Mouse (Mus musculus) heart, postnatal 14 days (tissue): ENCODE measurements around the gene Focad. TPM values are rescaled to one million over a fixed set of nuclear protein-coding genes. Genes with fewer than 3 reads are reported as not detected.
A peak's percentile ranks its signal among the peaks of the same experiment; 100 is the strongest.

Source experiments
- DNase-seq, 2 experiments: peaks; one replicate each; pipeline ENCODE4 v3.0.0; 2021 to 2022
- intact Hi-C: fragments of 180-260 bp; cut with DNase I; formaldehyde crosslinking; loops from one replicate; pipeline ENCODE4 v1.15.1; 2025
- total RNA-seq, 2 experiments: library from RNA; stranded (reverse); gene quantifications; 2 replicates each; pipeline ENCODE4 v1.2.3; 2021

Focad gene
- total RNA-seq, 2 experiments from 2014 or later, result 14.6 to 14.7 TPM

- intact Hi-C loops, result no loop called here
- no peak for DNase-seq
Measured at GRCm38 (mm10) chr4:88201047-88201446, 106.6 kb downstream of the Focad start.

GRCm38 (mm10) chr4:88208676-88209075 is 114.2 kb downstream of the Focad start:
- intact Hi-C loops, result no loop called here
- no peak for DNase-seq

- peak; percentile 9 to 18 for DNase-seq
- intact Hi-C loops, result no loop called here
Measured at GRCm38 (mm10) chr4:88209351-88209814, 115.0 kb downstream of the Focad start.

GRCm38 (mm10) chr4:88210602-88211001 is 116.2 kb downstream of the Focad start:
- intact Hi-C loops, result no loop called here
- DNase-seq, result no peak

- intact Hi-C loops, result no loop called here
- no peak for DNase-seq
Measured at GRCm38 (mm10) chr4:88211200-88211885, 116.9 kb downstream of the Focad start.

GRCm38 (mm10) chr4:88213895-88214294 is 119.5 kb downstream of the Focad start:
- intact Hi-C loops, result no loop called here
- no peak for DNase-seq

- DNase-seq, result no peak
- intact Hi-C loops, result no loop called here
Measured at GRCm38 (mm10) chr4:88218286-88218685, 123.9 kb downstream of the Focad start.

- intact Hi-C loops, result no loop called here
Measured at GRCm38 (mm10) chr4:88218797-88219196, 124.4 kb downstream of the Focad start.

GRCm38 (mm10) chr4:88231375-88231774 is 136.9 kb downstream of the Focad start:
- intact Hi-C loops, result no loop called here
- no peak for DNase-seq

More at GRCm38 (mm10) chr4:88218797-88219196, 124.4 kb downstream of the Focad start:
- DNase-seq, result no peak

GRCm38 (mm10) chr4:88235941-88236340 is 141.5 kb downstream of the Focad start:
- DNase-seq, result no peak
- intact Hi-C loops, result no loop called here

GRCm38 (mm10) chr4:88236926-88237756 is 142.7 kb downstream of the Focad start:
- intact Hi-C loops, result no loop called here
- no peak for DNase-seq

- intact Hi-C loops, result no loop called here
- no peak for DNase-seq
Measured at GRCm38 (mm10) chr4:88238351-88238750, 143.9 kb downstream of the Focad start.

GRCm38 (mm10) chr4:88243834-88244233 is 149.4 kb downstream of the Focad start:
- intact Hi-C loops, result no loop called here
- no peak for DNase-seq

- DNase-seq, result no peak
Measured at GRCm38 (mm10) chr4:88245494-88245893, 151.1 kb downstream of the Focad start.

GRCm38 (mm10) chr4:88261349-88261748 is 166.9 kb downstream of the Focad start:
- no peak for DNase-seq
- intact Hi-C loops, result no loop called here

More at GRCm38 (mm10) chr4:88245494-88245893, 151.1 kb downstream of the Focad start:
- intact Hi-C loops, result no loop called here

- no peak for DNase-seq
- intact Hi-C loops, result no loop called here
Measured at GRCm38 (mm10) chr4:88264536-88264935, 170.1 kb downstream of the Focad start.

- DNase-seq, result no peak
- intact Hi-C loops, result no loop called here
Measured at GRCm38 (mm10) chr4:88270408-88271067, 176.1 kb downstream of the Focad start.

GRCm38 (mm10) chr4:88275571-88276041 is 181.2 kb downstream of the Focad start:
- intact Hi-C loops, result no loop called here
- no peak for DNase-seq

GRCm38 (mm10) chr4:88276058-88276734 is 181.8 kb downstream of the Focad start:
- DNase-seq, result no peak
- intact Hi-C loops, result no loop called here

GRCm38 (mm10) chr4:88278524-88278923 is 184.1 kb downstream of the Focad start:
- intact Hi-C loops, result no loop called here

More at GRCm38 (mm10) chr4:88278524-88278923, 184.1 kb downstream of the Focad start:
- no peak for DNase-seq
